Mouse (Mus musculus) adrenal gland, postnatal 36 days (tissue): Measurements from ENCODE around the gene Rnf25. TPM values are rescaled to one million over a fixed set of nuclear protein-coding genes. Genes with fewer than 3 reads are reported as not detected.

ENCODE experiments used
- DNase-seq, 2 experiments: peaks; one replicate each; pipeline ENCODE4 v3.0.0; 2021; ENCODE audit warnings: mixed read lengths in 1 of 2
- long read RNA-seq, 2 experiments: library from polyadenylated mRNA; stranded (forward); transcript quantifications; one replicate each; pipeline ENCODE4 v2.0.0; 2021; ENCODE audit warnings: borderline sequencing depth in 2 of 2
- total RNA-seq, 2 experiments: library from RNA; stranded (reverse); gene quantifications; 2 replicates each; pipeline ENCODE4 v1.2.3; 2021

The Rnf25 gene
- total RNA-seq, result 10 to 100 TPM; 40.6 to 55.3 TPM
- long read RNA-seq, experiment 1, transcript Rnf25-201 (10 exons, 1,479 nt), result major isoform, 7 of 14 reads
- long read RNA-seq, experiment 1, partial matches to known transcripts, result 1 of 14 reads
- long read RNA-seq, experiment 1, other reads (novel, unspliced or antisense), result 3 of 14 reads
- long read RNA-seq, experiment 2, transcript Rnf25-201 (10 exons, 1,479 nt), result major isoform, 5 of 7 reads
- long read RNA-seq, experiment 2, partial matches to known transcripts, result 1 of 7 reads
- long read RNA-seq, experiment 2, other reads (novel, unspliced or antisense), result 1 of 7 reads

DNA sequence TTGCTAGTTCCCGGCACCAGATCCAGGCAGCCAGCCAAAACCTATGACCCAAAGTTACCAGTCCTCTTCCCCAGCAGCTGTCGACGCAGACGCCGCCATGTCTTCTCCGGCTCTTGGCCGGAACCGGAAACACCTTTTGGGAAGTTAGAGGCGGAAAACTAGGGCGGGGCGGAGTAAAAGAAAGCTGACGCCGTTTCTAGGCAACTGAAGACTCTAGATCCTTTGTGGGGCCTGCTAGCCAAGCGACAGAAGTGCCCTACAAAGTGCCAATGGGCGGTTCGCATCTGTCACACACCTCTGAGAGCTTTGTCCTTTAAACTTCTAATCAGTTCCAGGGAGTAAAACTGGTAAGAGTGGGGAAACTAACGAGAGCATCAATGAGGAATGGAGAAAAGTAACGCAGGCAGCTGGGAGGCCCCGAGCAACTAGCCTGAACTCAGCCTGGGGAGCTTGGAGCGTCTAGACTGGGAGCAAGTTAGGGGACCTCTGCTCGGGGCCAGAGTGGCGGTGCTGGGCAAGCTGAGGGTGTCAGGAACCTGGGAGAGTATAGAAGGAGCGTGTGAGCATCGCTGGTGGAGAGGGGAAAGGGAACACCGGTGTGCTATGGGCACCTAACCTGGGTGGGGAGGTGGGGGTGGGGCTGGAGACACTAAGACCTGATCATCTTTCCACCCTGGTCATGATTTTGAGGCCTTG is at the start of gene Rnf25, which contains the start of gene Stk36:
Rnf25 (minus strand) TSS at position 131 of the 696 bp plus-strand sequence.
Stk36 (plus strand) TSS at position 179 of the 696 bp plus-strand sequence.
- peak; percentile 89 for DNase-seq

DNA sequence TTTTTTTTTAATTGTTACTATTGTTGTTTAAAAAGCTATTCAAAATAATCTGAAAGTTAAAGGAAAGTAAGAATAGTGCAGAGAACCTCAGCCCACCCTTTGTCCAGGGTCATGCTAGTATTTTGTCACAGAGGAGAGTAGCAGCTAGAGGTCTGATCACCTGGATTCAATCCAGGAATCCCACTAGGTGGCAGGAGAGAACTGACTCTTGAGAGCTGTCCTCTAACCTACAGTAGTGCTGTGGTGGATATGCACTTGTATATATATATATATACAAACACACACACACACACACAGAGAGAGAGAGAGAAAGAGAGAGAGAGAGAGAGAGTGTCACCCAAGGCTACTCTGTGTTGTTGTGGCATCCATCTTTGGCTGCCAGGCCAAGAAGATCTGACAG is 42.7 kb upstream of the Rnf25 start:
- DNase-seq, result peak in 1 of 2 experiments; percentile 9

DNA sequence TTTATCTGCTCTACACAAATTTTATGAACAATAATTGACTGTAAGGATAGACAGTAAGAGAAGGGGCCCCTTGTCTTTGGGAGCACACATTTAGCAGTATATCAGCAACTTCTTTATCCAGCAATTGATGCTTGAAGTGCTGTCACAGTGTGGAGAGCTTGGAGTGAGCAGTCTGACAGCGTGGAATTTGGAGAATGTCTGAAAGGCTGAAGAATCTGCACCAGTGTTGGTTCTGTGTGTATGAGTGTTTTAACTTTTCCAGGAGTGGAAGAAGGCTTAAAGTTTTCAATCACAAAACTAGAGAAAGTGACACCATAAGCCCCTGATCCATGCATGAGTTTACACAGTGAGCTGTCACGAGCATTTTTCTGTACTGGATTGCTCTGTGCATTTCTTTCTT is 42.3 kb upstream of the Rnf25 start:
- DNase-seq, result no peak

DNA sequence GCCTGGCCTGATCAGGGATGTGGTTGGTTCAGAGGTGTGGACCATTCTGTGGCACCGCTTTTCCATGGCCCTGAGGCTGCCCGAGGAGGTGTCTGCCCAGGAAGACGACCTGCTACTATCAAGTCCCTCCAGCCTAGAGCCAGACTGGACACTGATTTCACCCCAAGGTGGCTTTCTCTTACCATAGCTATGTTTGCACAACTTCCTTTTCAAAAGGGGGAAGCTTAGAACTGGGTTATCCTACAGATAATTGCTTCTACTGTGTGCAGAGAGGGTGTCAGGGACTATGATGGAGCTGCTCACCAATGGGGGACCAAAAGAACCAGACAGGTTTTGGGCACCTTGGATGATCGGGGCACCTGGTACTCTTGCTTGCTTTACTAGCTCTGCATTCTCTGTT is 31.5 kb upstream of the Rnf25 start:
- no peak for DNase-seq

DNA sequence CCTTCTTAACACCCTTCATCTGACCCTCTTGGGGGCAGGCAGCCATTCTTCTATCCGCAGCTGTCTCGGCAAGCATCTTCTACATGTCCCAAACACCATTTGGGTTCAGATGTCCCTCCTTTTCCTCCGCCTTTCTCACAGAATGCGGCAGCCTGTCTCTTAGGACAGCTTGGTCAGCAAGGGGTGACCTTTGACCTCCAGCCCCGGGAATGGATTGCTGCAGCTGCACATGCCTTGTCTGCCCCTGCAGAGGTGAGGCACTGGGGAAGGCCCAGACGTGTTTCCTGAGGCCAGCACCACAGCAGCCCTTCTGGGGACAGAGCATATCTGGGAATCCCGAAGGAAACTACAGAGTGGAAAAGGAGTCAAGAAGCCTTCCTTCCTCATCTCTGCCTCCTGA is 26.8 kb upstream of the Rnf25 start:
- DNase-seq, result no peak

DNA sequence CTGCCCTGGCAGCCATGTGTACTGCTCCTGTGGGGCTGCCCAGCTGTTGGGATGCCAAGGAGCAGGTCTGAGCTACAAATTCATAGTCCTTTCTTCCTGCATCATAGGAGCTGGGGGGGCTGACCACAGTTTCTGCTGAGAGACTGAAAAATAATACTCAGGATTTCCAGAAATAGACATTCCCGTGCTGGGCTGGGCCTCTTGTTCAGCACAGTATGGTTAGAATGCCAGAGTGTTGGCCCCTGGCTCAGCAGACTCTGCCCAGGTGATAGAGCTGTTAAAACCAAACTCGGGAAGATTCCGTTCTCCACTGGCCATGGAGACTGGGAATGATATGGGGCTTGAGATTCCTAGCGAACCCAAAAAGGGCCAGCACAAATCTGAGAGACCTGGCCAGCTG is 24.9 kb upstream of the Rnf25 start:
- no peak for DNase-seq

DNA sequence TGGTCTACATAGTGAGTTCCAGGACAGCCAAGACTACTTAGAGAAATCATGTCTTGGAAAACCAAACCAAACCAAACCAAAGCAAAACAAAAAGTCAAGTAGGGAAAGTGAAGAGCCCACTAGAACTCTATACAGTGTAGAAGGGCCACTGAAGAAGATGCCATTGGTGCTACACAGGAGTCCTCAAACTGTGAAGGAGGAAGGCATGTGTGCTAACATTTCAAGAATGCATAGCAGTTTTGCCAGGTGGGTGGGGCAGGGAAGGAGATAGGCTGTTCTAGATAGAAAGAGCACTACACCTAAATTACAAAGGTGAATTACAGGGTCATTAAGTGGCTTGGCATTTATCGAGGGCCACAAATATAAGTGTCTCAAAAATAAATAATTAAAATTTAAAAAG is 23.0 kb upstream of the Rnf25 start:
- DNase-seq, result no peak

DNA sequence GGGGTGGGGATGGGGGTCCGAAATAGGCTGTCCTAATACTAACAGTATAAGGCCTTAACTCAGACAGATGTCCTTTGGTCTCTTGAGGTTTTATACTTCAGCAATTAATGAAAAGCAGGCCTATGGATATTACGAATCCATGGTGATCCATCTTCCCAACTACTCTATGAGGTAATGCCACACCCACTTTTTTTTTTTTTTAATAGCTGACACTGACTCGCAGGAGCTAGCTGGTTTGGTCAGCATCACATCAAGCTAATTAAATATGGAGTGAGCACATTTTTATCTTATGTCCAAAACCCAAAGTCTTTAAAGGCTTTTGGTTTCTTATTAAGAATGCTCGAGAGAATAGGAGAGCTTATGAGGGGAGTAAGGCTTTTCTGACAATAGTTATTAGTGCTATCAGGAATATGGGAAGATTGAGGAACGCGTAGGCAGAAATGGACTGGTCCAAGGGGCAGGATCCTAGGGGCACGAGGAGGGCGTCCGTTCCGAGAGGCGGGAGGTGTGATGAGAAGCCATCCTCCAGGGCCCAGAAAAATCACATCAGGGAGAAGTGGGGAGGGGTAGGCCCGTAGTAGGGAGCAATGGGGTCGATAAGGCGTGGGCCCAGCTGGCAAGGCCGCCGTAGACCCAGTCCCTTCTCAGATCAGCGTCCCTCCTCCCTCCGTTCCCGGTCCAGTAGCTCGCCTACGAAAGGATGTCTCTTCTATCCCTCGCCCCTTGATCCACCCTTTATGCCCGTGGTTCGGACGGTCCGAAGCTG is 513 bp downstream of the Rnf25 start:
- DNase-seq, result no peak

DNA sequence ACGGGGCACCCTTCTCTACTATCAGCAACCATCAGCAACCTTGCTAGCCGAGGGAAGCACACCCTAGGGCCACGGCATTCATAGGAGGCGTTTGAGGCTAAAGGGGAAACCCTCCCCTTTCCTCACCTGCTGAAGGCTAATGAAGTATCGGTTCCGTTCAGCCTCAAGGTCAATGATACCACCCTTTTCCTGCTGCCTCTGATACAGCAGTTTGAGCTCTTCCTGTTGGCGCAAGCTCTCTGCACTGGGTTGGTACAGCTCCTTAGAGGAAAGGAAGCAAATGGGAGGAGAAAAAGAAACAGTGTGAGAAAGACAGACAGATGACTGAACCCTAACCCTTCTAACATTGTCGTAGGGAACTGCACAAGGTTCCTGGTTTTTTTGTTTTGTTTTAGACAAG is 6.8 kb downstream of the Rnf25 start:
- no peak for DNase-seq

DNA sequence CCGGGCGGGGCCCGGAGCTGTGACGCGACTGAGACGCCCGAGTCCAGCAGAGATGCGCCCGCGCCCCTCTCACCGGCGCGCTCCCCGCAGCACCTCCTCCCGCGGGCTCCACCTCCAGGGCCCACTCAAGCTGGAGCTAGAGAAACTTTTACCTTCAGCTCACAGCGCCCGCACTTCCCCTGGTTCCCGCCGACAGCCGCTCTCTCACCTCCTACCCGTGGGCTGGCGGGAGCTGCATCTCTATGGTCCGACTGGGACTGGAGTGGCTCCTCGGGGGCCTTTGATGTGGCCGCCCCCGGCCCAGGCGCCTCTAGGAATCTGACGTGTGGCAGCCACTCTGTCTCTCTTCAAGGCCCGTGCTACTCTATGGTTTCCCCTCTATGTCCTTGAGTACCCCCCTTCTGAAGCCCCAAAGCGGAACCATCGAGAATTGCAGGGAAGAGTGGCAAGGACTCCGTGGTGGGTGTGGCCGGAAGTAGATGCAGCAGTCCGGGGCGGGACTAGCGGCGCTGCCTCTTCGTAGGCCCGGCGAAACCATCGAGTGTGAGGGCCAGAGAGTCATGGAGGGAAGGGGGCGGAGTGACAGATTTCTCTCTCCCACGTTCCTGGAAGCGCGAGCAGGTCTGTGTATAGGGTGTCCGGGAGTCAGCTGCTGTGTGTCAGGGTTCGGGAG is 13.3 kb downstream of the Rnf25 start, which contains the start of the genes Zfp142 and Bcs1l:
Zfp142 (minus strand) TSS at position 474 of the 673 bp plus-strand sequence.
Bcs1l (plus strand) TSS at position 517 of the 673 bp plus-strand sequence.
- peak; percentile 99 for DNase-seq

DNA sequence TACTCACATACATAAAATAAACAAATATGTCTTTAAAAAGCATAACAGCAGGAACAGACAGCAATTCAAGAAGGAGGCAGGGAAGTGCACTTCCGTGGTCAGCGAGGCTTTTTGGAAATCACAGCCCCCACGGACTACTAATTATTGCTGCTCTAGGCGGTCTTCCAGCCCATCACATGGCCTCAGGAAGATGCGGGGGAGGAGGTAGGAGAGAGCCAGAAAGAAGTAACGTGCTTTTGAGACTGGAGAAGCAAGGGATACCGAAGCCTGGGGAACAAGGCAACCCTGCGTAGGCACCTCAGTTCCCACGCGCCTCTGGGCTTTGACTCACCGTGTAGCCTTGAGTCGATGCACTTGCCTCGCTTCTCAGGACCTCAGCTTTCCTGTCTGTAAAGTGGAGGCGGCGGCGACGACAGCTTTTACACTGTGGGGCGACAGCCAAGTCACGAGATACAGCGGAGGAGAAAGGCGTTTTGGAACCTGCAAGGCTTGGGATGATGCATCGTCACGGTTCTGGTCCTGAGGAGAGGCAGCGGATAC is 13.9 kb downstream of the Rnf25 start:
- DNase-seq, result no peak

DNA sequence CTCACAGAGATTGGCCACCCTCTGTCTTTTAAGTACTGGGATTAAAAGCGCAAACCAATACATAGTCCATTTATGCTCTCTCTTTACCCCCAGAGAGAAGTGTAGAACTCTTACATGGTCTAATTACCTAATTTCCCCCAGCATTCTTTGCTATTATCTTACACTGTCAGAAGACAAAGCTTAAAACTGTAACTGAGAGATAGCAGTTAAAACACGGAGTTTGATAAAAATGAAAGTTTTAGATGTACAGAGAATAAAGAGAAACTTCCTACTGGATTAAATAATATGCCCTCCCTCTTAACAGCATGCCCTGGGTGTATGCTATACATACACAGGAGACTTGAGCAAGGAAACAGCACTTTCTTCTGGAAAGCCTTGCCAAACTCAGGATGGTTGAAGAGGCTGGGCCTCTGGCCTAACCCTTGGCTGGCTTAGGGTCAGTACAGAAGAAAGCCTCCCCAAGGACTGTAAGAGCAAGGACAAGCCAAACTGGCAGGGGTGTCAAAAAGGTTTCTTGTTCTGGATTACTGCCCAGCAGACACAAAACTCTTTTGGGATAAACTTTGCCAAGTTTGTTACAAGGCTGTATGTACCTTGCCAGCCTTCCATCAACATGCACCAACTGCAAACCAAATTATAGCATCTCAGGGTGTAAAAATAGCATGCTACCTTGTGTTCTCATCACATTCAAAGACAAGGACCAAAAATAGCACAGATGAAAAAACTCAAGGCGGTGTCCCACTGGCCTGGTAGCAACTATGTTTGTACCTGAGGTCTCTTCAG is 16.4 kb downstream of the Rnf25 start:
- DNase-seq, result no peak

DNA sequence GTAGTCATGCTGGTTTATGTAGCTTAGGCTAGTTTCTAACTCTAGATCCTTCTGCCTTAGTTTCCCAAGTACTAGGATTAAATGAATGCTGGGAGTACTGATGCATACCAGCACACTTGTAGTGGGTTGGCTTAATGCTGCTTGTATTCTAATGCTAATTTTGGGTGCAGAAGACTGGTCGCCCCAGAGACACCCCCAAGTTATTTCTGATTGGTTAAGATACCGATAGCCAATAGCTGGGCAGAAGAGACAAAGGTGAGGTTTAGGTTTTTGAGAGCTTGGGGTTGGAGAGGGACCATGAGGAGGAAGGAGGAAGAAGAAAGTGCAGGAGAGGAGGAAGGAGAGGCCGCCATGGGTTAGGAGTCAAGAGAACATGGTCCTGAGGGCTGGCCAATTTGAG is 18.6 kb downstream of the Rnf25 start:
- no peak for DNase-seq

DNA sequence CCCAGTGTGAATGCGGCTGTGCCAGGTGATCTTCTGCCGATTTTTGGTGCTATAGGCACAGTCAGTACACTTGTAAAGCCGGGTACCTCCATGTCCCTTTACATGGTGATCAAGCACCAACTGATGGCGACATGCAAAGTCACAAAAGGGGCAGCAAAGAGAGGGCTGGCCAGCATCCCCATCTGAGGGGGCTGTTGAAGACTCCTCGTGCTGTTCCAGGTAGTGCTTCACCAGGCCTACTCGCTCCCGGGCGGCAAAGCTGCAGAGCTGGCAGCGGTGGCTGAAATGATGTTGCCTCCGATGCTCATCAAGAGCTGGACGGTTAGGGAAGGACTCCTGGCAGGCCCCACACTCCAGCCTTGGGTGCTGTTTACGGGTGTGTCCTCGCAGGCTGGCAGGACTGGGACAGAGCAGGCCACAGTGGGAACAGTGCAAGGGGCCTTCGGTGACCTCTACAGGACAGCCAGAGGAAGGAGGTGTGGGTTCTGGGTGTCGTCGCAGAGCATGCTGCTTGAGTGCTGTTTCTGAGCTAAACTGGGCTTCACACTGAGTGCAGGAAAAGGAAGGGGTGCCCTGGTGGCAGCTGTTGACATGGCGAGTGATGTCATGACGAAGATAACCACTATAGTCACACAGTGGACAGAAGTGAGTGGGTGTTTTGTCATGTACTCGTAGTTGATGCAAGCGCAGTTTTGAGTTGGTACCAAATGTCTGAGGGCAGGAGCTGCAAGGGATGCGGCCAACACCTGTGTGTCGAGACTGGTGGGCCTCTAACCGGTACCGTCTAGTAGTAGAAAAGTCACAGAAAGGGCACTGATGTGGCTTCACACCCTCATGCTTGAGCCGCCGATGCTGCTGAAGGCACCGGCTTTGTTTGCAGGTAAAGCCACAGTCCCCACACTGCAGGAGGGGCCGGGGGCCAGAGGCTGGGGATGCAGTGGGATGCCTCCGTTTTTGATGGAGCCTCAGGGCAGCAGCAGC is 31.2 kb downstream of the Rnf25 start:
- no peak for DNase-seq

DNA sequence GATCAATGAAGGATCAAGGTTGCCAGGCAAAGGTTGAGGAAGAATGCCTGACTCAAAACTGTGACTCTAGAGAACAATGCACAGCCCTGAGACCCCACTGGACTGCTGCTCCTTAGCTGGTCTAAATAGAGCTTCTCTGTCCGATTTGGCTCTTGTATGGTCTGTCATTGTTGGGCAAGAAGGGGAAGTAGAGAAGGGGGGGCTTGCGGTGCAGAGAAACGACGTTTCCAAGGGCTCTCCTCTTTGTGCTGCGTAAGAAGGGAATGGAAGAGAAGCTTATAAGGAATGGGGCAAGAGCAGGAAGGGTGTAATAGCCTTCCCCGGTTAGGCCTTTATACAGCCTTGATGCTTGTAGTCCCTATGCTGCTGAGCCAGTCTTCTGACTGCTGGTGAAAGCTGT is 35.4 kb downstream of the Rnf25 start:
- DNase-seq, result no peak

DNA sequence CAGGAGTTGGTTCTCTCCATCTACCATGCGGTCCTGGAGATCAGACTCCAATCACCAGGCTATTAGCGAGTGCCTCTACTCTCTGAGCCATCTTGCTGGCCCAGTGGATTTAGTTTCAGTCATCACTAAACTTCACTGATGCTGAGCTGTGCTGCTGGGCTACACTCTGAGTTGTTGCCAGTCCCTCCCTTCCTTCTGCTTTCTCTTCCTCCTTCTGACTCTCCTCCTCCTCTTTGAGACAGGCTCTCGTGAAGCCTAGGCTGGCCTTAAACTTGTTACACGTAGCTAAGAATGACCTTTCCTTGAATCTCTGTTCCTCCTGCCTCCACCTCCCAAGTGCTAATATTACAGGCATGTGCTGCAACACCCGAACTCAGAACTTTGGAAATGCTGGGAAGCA is 42.1 kb downstream of the Rnf25 start:
- DNase-seq, result no peak

DNA sequence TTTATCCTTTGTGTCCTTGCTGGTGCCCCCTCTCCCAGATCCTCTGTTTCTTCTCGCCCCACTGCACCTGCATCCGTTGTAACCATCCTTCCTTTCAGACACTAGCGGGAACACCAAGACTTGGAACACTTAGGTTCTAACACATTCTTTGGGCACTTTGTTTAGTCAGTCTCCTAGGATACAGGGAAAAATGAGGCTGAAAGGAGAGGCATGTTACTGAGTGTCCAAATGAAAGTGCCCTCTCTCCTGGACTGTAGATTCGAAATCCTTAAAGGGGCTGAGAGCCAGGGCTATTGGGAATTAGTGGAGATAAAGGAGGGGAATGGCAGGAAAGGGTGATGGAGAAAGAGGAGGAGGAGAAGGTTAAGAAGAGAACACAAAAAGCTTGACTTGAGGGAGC is 57.0 kb downstream of the Rnf25 start, which contains the start of gene Usp37:
Usp37 (minus strand) TSS at position 101 of the 400 bp plus-strand sequence.
- DNase-seq, result no peak
